Mouse (Mus musculus) bone marrow, adult 2 months (tissue): ENCODE measurements around the gene Cntfr.

Experiments used
- CTCF ChIP-seq: fragments of 200-500 bp; IDR thresholded peaks from 2 replicates; pipeline ENCODE4 v1.5.1; 2011; ENCODE audit warnings: low read length, control low read depth; ENCODE audit not compliant: control insufficient read depth, insufficient read depth
- POLR2A ChIP-seq: fragments of 200-500 bp; IDR thresholded peaks from 2 replicates; pipeline ENCODE4 v1.6.1; 2011; ENCODE audit warnings: low read depth, mild to moderate bottlenecking, control low read depth, low read length, borderline replicate concordance; ENCODE audit not compliant: control insufficient read depth

GRCm38 (mm10) chr4:41634631-41635030, 62.3 kb downstream of the Cntfr start:
- TF ChIP-seq POLR2A, result no peak
- TF ChIP-seq CTCF, result no peak
